19 mouse cellular contexts compared by ENCODE assay signal in the genomic region with DNA sequence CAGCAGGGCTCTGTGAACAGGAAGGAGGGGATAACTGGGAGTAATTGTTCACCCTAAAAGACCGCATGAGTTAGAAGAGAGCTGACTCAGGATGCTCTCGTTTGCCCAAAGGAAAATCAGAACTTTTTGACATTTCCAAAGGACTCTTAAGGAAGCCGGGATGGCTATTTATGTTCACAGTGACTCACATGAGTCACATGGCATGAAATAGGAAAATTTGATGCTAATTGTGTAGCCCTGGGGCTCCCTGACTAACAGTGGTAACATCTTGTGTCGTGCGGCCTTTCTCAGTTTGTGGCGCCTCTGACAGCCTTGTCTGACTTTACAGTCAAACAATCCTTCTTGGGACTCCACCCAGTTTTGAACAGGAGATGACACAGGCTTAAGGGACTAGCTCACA. TPM values are rescaled to one million over a fixed set of nuclear protein-coding genes. Genes with fewer than 3 reads are reported as not detected.
DNase-seq lines count a peak whose midpoint lies in the region; ATAC-seq and TF ChIP-seq lines count a peak whose summit lies in the region.
"Had no signal": no experiment of that assay in that cellular context is flagged by ENCODE, and none has a peak within 500 bp of the region (broad histone marks: within the 10 kb centered on the region; RNA-seq: fewer than 3 reads in every experiment).

No protein-coding gene starts in this region.

- peak; percentile 45 to 71 for DNase-seq in frontal cortex, adult 2 months (ENCODE audit: extremely low spot score in 1 of 2, low spot score in 1 of 2)
- no peak for DNase-seq in frontal cortex, postnatal 25 days (ENCODE audit: low spot score in 2 of 2)
- peak; percentile 56 for DNase-seq in right cerebral cortex, adult 18-20 months
- DNase-seq in right cerebral cortex, postnatal 14 days: no peak
- DNase-seq in telencephalon, adult 2 months (ENCODE audit: low read depth, low spot score): peak; percentile 53
- no peak for DNase-seq in ovary, adult 18-20 months (ENCODE audit: low spot score)
- DNase-seq: adrenal gland, postnatal 25 days; B cell, adult 2 months; cerebellum, adult 18-20 months; forebrain, postnatal 0 days; kidney, adult 11 months; liver, postnatal 0 days had no signal

- TF ChIP-seq POLR2A in bone marrow macrophage, adult 2 months (IDR thresholded peaks at IDR 0.05; ENCODE audit: borderline replicate concordance, low read depth, low read length): no peak

- H3K4me1 ChIP-seq in bone marrow macrophage, adult 2 months (ENCODE audit: control insufficient read depth, insufficient read depth, low read length): peaks cover 32% of the 10 kb centered on the region

- peak overlapping the region; percentile 77 for H3K27ac ChIP-seq in bone marrow macrophage, adult 2 months (ENCODE audit: insufficient read depth, low read depth, low read length)
- H3K27ac ChIP-seq: heart, embryonic 10.5 days; limb, embryonic 10.5 days; midbrain, embryonic 15.5 days had no signal

- TF ChIP-seq CTCF in bone marrow macrophage, adult 2 months (IDR thresholded peaks at IDR 0.05; ENCODE audit: low read depth, low read length): no peak

- no peak for ATAC-seq in megakaryocyte-erythroid progenitor cell, adult 5-6 weeks (replicated peaks; ENCODE audit: low FRiP score, low TSS enrichment, poor library complexity, severe bottlenecking)
- ATAC-seq: forebrain, postnatal 0 days; liver, postnatal 0 days; midbrain, embryonic 15.5 days had no signal

- no peak overlapping the region for H3K4me3 ChIP-seq in bone marrow macrophage, adult 2 months (ENCODE audit: insufficient read depth, low read length)
- H3K4me3 ChIP-seq: erythroblast, embryonic 14.5 days; heart, embryonic 10.5 days; limb, embryonic 10.5 days; megakaryocyte, embryonic 14.5 days; midbrain, embryonic 15.5 days had no signal

RNA-seq across cellular contexts. Expression of a gene that starts 51.9 kb away (rescaled TPM):
- 130 and 131 TPM in 2 replicates for polyA plus RNA-seq in frontal cortex, adult 2 months (2012; rRNA removed)
- polyA plus RNA-seq in bone marrow macrophage, adult 2 months (2012; ENCODE audit: insufficient read depth, insufficient read length, missing spikeins): 8.9 and 10.3 TPM in 2 replicates
- total RNA-seq in megakaryocyte-erythroid progenitor cell, adult 5-6 weeks (2014; fragmentation: Nextera tagmentation): 0.42 and 0.54 TPM in 2 replicates
- 0.19 and 7.6 TPM in 2 replicates for total RNA-seq in megakaryocyte-erythroid progenitor cell, adult 5-6 weeks (2017)

Comparison
In these comparisons a context has a peak if more than half of its experiments do, and no peak if none do; other contexts are left out.
1. DNase-seq: peak in frontal cortex, adult 2 months (2 of 2), right cerebral cortex, adult 18-20 months (single experiment) and telencephalon, adult 2 months (single experiment); none in frontal cortex, postnatal 25 days (0 of 2), right cerebral cortex, postnatal 14 days (single experiment) and ovary, adult 18-20 months (single experiment).
2. RNA of a gene that starts 51.9 kb away (polyA plus RNA-seq): 130 to 131 TPM in frontal cortex, adult 2 months; 8.9 to 10.3 TPM in bone marrow macrophage, adult 2 months; every median in the first group is over 10 times any median in the second.